Mouse (Mus musculus): ENCODE data around the gene Serpinb6a.

- TF ChIP-seq CTCF (IDR thresholded peaks at IDR 0.05; ENCODE audit: borderline replicate concordance, insufficient read depth, low read length) (no peak), POLR2A (IDR thresholded peaks at IDR 0.05; ENCODE audit: low read depth, low read length) (no peak)
Measured at GRCm38 (mm10) chr13:33952075-33952449, 50.5 kb downstream of the Serpinb6a start.

Measured in embryonic fibroblast, embryonic 13.5 days (primary cell).